Mouse (Mus musculus) liver, embryonic 12.5 days (tissue): ENCODE results near the gene Gm29776. TPM values are rescaled to one million over a fixed set of nuclear protein-coding genes. Genes with fewer than 3 reads are reported as not detected.

Source experiments
- ATAC-seq: fragments of 200-750 bp; cut with Nextera tagmentation; 2 replicates; pipeline ENCODE4 v1.8.0; 2017; ENCODE audit warnings: moderate number of reproducible peaks, mild to moderate bottlenecking, moderate library complexity
- H3K27ac ChIP-seq: fragments of 300-500 bp; sonication (generic); 2 replicates; pipeline ENCODE4 v1.5.1; 2016; ENCODE audit warnings: mild to moderate bottlenecking
- H3K27me3 ChIP-seq: fragments of 300-500 bp; sonication (generic); replicated peaks from 2 replicates; pipeline ENCODE4 v1.6.1; 2016; ENCODE audit warnings: mild to moderate bottlenecking, moderate library complexity
- H3K36me3 ChIP-seq: fragments of 300-500 bp; sonication (generic); 2 replicates; pipeline ENCODE4 v1.6.1; 2016; ENCODE audit warnings: mild to moderate bottlenecking, moderate library complexity
- H3K4me1 ChIP-seq: fragments of 300-500 bp; sonication (generic); 2 replicates; pipeline ENCODE4 v1.6.1; 2016
- H3K4me2 ChIP-seq: fragments of 300-500 bp; sonication (generic); 2 replicates; pipeline ENCODE4 v1.6.1; 2016; ENCODE audit warnings: mild to moderate bottlenecking, moderate library complexity
- H3K4me3 ChIP-seq: fragments of 300-500 bp; sonication (generic); 2 replicates; pipeline ENCODE4 v1.5.1; 2016; ENCODE audit warnings: mild to moderate bottlenecking, moderate library complexity
- H3K9ac ChIP-seq: fragments of 300-500 bp; sonication (generic); 2 replicates; pipeline ENCODE4 v1.6.1; 2016; ENCODE audit warnings: mild to moderate bottlenecking, moderate library complexity
- H3K9me3 ChIP-seq: fragments of 300-500 bp; sonication (generic); replicated peaks from 2 replicates; pipeline ENCODE4 v1.6.1; 2016; ENCODE audit warnings: mild to moderate bottlenecking, moderate library complexity
- WGBS: fragments of 180-500 bp; shearing (Covaris S2); methylation state at CpG from one replicate; pipeline ENCODE4 v1.1.7; 2016; ENCODE audit not compliant: insufficient replicate concordance; 5-methylcytosine and 5-hydroxymethylcytosine counted together
- polyA plus RNA-seq: library from polyadenylated mRNA; unstranded; fragments of >200 nt; fragmentation: Nextera tagmentation; extraction: Ambion mirVana; gene quantifications from 2 replicates; pipeline ENCODE4 v1.2.1, GENCODE M21; 2016

Gene Gm29776
- polyA plus RNA-seq, 1 experiment from 2014 or later, result 0.05 TPM

DNA sequence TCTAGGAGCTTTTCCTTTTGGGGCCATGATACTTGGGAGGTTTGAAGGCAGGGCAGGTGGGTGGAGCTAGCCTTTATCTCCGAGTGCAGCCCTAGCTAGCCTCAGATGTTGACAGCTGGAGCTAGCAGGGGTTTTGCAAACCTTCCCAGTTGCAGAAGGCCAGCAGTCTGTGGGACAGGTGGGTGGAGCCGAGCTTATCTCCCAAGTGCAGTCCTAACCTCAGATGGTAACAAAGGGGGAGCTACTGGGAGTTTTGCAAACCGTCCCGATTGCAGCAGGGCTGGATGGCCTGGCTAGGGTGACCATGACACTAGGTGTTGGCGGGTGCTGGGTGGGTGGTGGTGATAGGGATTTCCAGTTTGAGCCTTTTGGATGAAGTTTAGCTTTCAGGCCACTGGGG, 7.2 kb upstream of the Gm29776 start:
- Histone ChIP-seq H3K4me1 (peaks cover 34% of the 10 kb centered on the region), H3K36me3 (no peaks in the 10 kb centered on the region), H3K27ac (peak overlapping the region; percentile 43), H3K9ac (no peak overlapping the region), H3K4me3 (no peak overlapping the region), H3K9me3 (no peaks in the 10 kb centered on the region), H3K4me2 (peak overlapping the region; percentile 38), H3K27me3 (peaks cover 85% of the 10 kb centered on the region)
- WGBS, result 5% methylated on average over 5 of the region's 5 CpGs
- ATAC-seq, result peak; percentile 94

- H3K9ac ChIP-seq, result no peak overlapping the region
- no peak overlapping the region for H3K4me3 ChIP-seq
- peaks cover 29% of the 10 kb centered on the region for H3K4me1 ChIP-seq
- H3K9me3 ChIP-seq, result no peaks in the 10 kb centered on the region
- no peak overlapping the region for H3K4me2 ChIP-seq
- no peaks in the 10 kb centered on the region for H3K36me3 ChIP-seq
- 31% methylated on average over 10 of the region's 10 CpGs for WGBS
- ATAC-seq, result no peak
- peaks cover 77% of the 10 kb centered on the region for H3K27me3 ChIP-seq
- no peak overlapping the region for H3K27ac ChIP-seq
Measured at GRCm38 (mm10) chr14:54703207-54703606, 4.6 kb upstream of the Gm29776 start.

DNA sequence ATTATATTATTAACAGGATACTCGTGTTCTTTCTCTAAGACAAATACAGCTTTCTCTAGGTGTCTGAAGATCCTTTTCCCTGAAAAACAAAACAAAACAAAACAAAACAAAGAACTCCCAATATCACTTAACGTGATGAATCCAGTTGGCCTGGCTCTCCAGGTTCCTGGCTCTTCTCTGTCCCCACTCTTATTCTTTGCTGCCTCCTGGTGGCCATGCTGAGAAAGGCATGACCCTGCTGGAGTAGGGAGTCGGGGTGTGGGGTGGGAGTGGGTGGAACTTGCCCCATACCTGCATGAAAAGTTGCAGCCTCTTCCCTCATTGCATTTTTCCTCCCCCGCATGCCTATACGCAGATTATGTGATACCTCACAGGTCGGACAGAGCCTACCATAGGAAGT, 2.7 kb upstream of the Gm29776 start:
- Histone ChIP-seq H3K9me3 (no peaks in the 10 kb centered on the region), H3K4me1 (peaks cover 22% of the 10 kb centered on the region), H3K36me3 (no peaks in the 10 kb centered on the region), H3K4me2 (no peak overlapping the region), H3K4me3 (no peak overlapping the region), H3K9ac (no peak overlapping the region), H3K27me3 (peaks cover 68% of the 10 kb centered on the region), H3K27ac (no peak overlapping the region)
- ATAC-seq, result no peak
- 7% methylated on average over 6 of the region's 6 CpGs for WGBS

- Histone ChIP-seq H3K9ac (no peak overlapping the region), H3K9me3 (no peaks in the 10 kb centered on the region), H3K4me3 (no peak overlapping the region), H3K27ac (no peak overlapping the region), H3K27me3 (peaks cover 60% of the 10 kb centered on the region), H3K4me1 (peaks cover 13% of the 10 kb centered on the region; the same call in 1 of the 2 replicates), H3K36me3 (no peaks in the 10 kb centered on the region), H3K4me2 (no peak overlapping the region)
- 44% methylated on average over 3 of the region's 3 CpGs for WGBS
- ATAC-seq, result no peak
Measured at GRCm38 (mm10) chr14:54699586-54699985, 953 bp upstream of the Gm29776 start.

DNA sequence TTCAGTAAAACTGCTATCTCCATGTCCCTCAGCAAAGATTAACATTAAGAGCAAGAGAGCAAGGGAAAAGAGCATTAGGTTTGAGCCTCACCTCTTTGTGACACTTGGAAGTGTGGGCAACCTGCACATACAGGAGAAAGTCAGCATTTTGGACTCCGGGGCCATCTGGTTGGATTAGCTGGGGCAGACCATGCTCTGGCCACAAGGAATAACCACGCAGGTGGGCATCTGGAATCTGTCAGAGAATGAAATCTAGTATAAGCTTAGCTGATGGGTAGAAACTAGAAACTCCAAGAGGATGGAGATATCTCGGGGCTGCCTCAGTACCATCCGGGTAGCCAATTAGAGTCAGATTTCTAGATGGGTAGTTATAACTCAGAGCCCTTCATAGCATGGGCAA, 1.9 kb downstream of the Gm29776 start:
- Histone ChIP-seq H3K9me3 (no peaks in the 10 kb centered on the region), H3K27me3 (peaks cover 32% of the 10 kb centered on the region)

DNA sequence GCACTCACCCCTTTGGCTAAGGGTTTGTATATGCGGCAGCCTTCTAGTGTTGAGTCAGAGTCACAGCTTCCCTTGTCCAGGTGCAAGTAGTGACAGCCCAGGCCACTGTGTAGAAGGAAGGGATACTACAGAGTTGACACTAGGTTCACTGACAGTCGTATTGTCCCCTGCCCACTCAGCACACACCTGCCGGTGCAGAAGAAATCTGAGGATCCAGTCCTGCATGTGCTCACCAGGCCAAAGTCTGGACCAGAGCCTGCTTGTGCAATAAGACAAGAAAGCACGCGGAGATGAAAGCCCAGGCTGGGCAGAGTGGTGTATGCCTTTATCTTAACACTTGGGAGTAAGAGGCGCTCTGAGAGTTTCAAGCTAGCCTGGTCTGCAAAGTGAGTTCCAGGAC, 3.6 kb downstream of the Gm29776 start:
- peaks cover 13% of the 10 kb centered on the region; the same call in 1 of the 2 replicates for H3K4me1 ChIP-seq
- no peak overlapping the region for H3K27ac ChIP-seq
- no peak overlapping the region for H3K9ac ChIP-seq
- WGBS, result 67% methylated on average over 6 of the region's 6 CpGs
- no peak overlapping the region for H3K4me2 ChIP-seq
- peaks cover 27% of the 10 kb centered on the region for H3K27me3 ChIP-seq
- peaks cover 28% of the 10 kb centered on the region for H3K36me3 ChIP-seq
- no peak; the same call in 1 of the 2 replicates for ATAC-seq
- no peak overlapping the region for H3K4me3 ChIP-seq
- H3K9me3 ChIP-seq, result no peaks in the 10 kb centered on the region

More for the DNA sequence above, 1.9 kb downstream of the Gm29776 start:
- H3K36me3 ChIP-seq, result peaks cover 17% of the 10 kb centered on the region
- WGBS, result 79% methylated on average over 4 of the region's 4 CpGs
- no peak overlapping the region for H3K4me2 ChIP-seq
- no peak for ATAC-seq
- peaks cover 13% of the 10 kb centered on the region; the same call in 1 of the 2 replicates for H3K4me1 ChIP-seq
- no peak overlapping the region for H3K27ac ChIP-seq
- no peak overlapping the region for H3K4me3 ChIP-seq
- H3K9ac ChIP-seq, result no peak overlapping the region

DNA sequence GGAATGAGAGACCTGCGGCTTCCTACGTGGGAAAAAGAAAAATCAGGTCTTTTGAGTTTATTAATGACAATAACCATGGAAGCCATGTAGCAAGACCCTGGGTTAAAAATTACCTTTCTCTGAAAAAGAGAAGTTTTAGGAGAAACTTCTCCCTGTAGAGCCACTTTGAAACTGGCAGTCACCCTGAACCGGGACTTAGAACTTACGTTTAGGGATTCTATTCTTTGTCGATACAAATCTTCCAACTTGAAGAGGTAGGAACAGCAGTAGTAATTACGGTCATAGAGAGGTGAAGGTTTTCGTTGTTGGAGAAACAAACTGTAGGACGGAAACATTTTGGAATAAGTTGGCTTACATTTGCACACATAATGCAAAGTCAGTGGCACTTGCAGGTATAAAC, 11.4 kb downstream of the Gm29776 start:
- no peak for ATAC-seq
- Histone ChIP-seq H3K27ac (peak overlapping the region; percentile 99), H3K27me3 (no peaks in the 10 kb centered on the region), H3K9ac (peak overlapping the region; percentile 88), H3K36me3 (peaks cover 50% of the 10 kb centered on the region), H3K9me3 (no peaks in the 10 kb centered on the region), H3K4me1 (peaks cover 43% of the 10 kb centered on the region), H3K4me2 (peak overlapping the region; percentile 82), H3K4me3 (peak overlapping the region; percentile 81)
- WGBS, result 3% methylated on average over 8 of the region's 8 CpGs

GRCm38 (mm10) chr14:54686522-54687143, 12.0 kb downstream of the Gm29776 start, which contains the start of gene Acin1:
TSS of gene Acin1 (minus strand) at chr14:54686931.
- Histone ChIP-seq H3K4me2 (peak within 1 kb of the TSS; percentile 82), H3K4me1 (peaks cover 49% of the 10 kb centered on the region), H3K36me3 (peaks cover 56% of the 10 kb centered on the region), H3K27ac (peak within 1 kb of the TSS; percentile 99), H3K9me3 (no peaks in the 10 kb centered on the region), H3K9ac (peak within 1 kb of the TSS; percentile 88), H3K4me3 (peak within 1 kb of the TSS; percentile 81), H3K27me3 (no peaks in the 10 kb centered on the region)
- WGBS, result under 1% methylated on average over 44 of the region's 44 CpGs
- peak; percentile 92 for ATAC-seq

DNA sequence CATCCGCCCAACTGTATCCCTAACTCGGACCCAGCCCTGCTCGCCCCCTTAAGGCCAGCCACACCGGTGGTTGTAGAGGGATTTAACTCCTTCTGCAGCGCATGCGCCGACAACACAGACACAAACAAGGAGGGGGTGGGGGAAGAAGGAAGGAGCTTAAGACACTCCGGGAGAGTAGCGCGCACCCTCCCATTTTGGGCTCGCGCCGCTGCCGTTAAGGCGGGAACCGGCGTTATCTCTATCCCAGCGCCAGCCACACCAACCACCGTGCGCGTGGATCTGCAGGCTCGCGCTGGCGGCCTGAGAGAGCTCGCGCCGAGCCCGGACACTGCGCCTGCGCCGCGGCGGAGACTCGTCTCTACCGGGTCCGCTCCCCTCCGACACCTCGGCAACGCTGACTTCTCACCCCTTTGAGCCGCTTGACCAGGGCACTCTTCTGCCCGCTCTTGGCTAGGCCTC, 12.5 kb downstream of the Gm29776 start, which contains the start of gene 1700123O20Rik:
TSS of gene 1700123O20Rik (plus strand) at position 154 of the 459 bp plus-strand sequence.
- Histone ChIP-seq H3K9ac (peak within 1 kb of the TSS; percentile 88), H3K9me3 (no peaks in the 10 kb centered on the region), H3K36me3 (peaks cover 59% of the 10 kb centered on the region), H3K27ac (peak within 1 kb of the TSS; percentile 99), H3K4me3 (peak within 1 kb of the TSS; percentile 81), H3K4me2 (peak within 1 kb of the TSS; percentile 82), H3K4me1 (peaks cover 49% of the 10 kb centered on the region), H3K27me3 (no peaks in the 10 kb centered on the region)
- peak; percentile 85 for ATAC-seq
- under 1% methylated on average over 41 of the region's 41 CpGs for WGBS

DNA sequence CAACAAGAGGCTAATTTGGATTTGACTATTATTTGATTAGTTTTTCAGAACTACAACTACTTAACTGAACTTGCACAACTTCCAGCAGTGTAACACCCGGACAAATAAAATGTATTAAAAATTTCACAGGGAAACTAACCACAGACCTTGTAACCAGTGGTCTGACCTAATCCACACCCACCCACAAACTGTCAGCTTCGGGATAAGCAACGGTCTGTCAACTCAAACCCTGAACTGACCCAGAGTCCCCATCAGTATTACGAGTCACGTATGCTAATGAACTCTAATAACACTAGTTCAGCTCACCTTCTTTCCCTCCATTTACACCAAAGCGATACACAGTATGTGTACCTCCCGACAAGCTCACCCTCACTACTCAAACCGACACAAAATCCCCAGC, 13.2 kb downstream of the Gm29776 start:
- H3K36me3 ChIP-seq, result peaks cover 57% of the 10 kb centered on the region
- peak overlapping the region; percentile 88 for H3K9ac ChIP-seq
- H3K27ac ChIP-seq, result peak overlapping the region; percentile 99
- peak; percentile 6 for ATAC-seq
- H3K27me3 ChIP-seq, result no peaks in the 10 kb centered on the region
- H3K4me2 ChIP-seq, result peak overlapping the region; percentile 82
- H3K4me1 ChIP-seq, result peaks cover 49% of the 10 kb centered on the region
- H3K9me3 ChIP-seq, result no peaks in the 10 kb centered on the region
- WGBS, result 7% methylated on average over 8 of the region's 8 CpGs
- peak overlapping the region; percentile 81 for H3K4me3 ChIP-seq

GRCm38 (mm10) chr14:54682396-54682795, 16.2 kb downstream of the Gm29776 start:
- no peaks in the 10 kb centered on the region for H3K27me3 ChIP-seq
- H3K4me3 ChIP-seq, result no peak overlapping the region
- WGBS, result 84% methylated on average over 3 of the region's 3 CpGs
- ATAC-seq, result no peak
- H3K36me3 ChIP-seq, result peaks cover 62% of the 10 kb centered on the region
- peaks cover 33% of the 10 kb centered on the region for H3K4me1 ChIP-seq
- H3K4me2 ChIP-seq, result no peak overlapping the region
- no peaks in the 10 kb centered on the region for H3K9me3 ChIP-seq
- H3K9ac ChIP-seq, result no peak overlapping the region
- no peak overlapping the region for H3K27ac ChIP-seq

- Histone ChIP-seq H3K4me3 (no peak overlapping the region), H3K4me1 (peaks cover 21% of the 10 kb centered on the region), H3K27me3 (no peaks in the 10 kb centered on the region), H3K9ac (no peak overlapping the region), H3K27ac (no peak overlapping the region), H3K4me2 (no peak overlapping the region), H3K36me3 (peaks cover 92% of the 10 kb centered on the region), H3K9me3 (no peaks in the 10 kb centered on the region)
- ATAC-seq, result peak; percentile 65; the same call in 1 of the 2 replicates
- WGBS, result 86% methylated on average over 16 of the region's 16 CpGs
Measured at GRCm38 (mm10) chr14:54678657-54679304, 19.9 kb downstream of the Gm29776 start.
